Mouse (Mus musculus) CH12.LX (cell line): ENCODE data around the gene Ccdc159. TPM values are rescaled to one million over a fixed set of nuclear protein-coding genes. Genes with fewer than 3 reads are reported as not detected.

Source experiments
- DNase-seq: peaks from one replicate; pipeline ENCODE4 v3.0.0-alpha.2; 2013; ENCODE audit errors: extremely low read depth
- H3K27ac ChIP-seq: 2 replicates; pipeline ENCODE4 v1.5.1; 2012; ENCODE audit warnings: low read depth, mild to moderate bottlenecking, control low read depth, moderate library complexity; ENCODE audit not compliant: insufficient read depth
- H3K27me3 ChIP-seq: replicated peaks from 2 replicates; pipeline ENCODE3; 2012; ENCODE audit warnings: inconsistent platforms
- H3K36me3 ChIP-seq, 2 experiments: replicated peaks in 1 of 2; 2 replicates each; pipeline versions ENCODE3 to v1.6.1; 2012; ENCODE audit warnings: inconsistent platforms in 1 of 2, low read length in 1 of 2, mild to moderate bottlenecking in 1 of 2, mixed read lengths in 1 of 2, moderate library complexity in 1 of 2; ENCODE audit not compliant: control insufficient read depth in 1 of 2, insufficient read depth in 1 of 2
- H3K4me1 ChIP-seq, 2 experiments: 2 replicates each; pipeline ENCODE4 v1.6.1; 2012; ENCODE audit warnings: inconsistent platforms in 1 of 2, moderate library complexity in 1 of 2; ENCODE audit not compliant: insufficient read depth in 2 of 2, control insufficient read depth in 1 of 2
- H3K4me2 ChIP-seq: 2 replicates; pipeline ENCODE4 v1.6.1; 2012; ENCODE audit warnings: low read depth, mild to moderate bottlenecking, control low read depth; ENCODE audit not compliant: poor library complexity, insufficient read depth, severe bottlenecking
- H3K4me3 ChIP-seq, 3 experiments: fragments of 150-350 bp in 1 of 3; sonication (generic) in 1 of 3; replicated peaks in 1 of 3; 2 replicates each; pipeline versions ENCODE3 to v1.5.1; 2011 to 2012; ENCODE audit warnings: low read depth in 2 of 3, low read length in 2 of 3, mild to moderate bottlenecking in 2 of 3, moderate library complexity in 2 of 3, control low read depth in 1 of 3, improper control_type of control experiment in 1 of 3, inconsistent platforms in 1 of 3, mixed read lengths in 1 of 3; ENCODE audit not compliant: poor library complexity in 1 of 3
- H3K79me2 ChIP-seq: replicated peaks from 2 replicates; pipeline ENCODE4 v1.6.1; 2012; ENCODE audit warnings: mild to moderate bottlenecking, moderate library complexity; ENCODE audit not compliant: control insufficient read depth, poor library complexity, insufficient read depth, severe bottlenecking; ENCODE audit errors: extremely low read depth
- H3K9ac ChIP-seq: 2 replicates; pipeline ENCODE4 v1.6.1; 2012; ENCODE audit warnings: low read depth, mild to moderate bottlenecking, control low read depth, moderate library complexity; ENCODE audit not compliant: insufficient read depth
- H3K9me3 ChIP-seq: replicated peaks from 2 replicates; pipeline ENCODE3; 2012; ENCODE audit warnings: low read length, inconsistent platforms, mixed read lengths
- BHLHE40 ChIP-seq: IDR thresholded peaks from 2 replicates; pipeline ENCODE4 v1.6.1; 2011; ENCODE audit warnings: mild to moderate bottlenecking, low read depth, low read length, improper control_type of control experiment
- CTCF ChIP-seq, 2 experiments: IDR thresholded peaks in 1 of 2; conservative IDR thresholded peaks in 1 of 2; 2 replicates each; pipeline ENCODE4 v1.5.1; 2011 to 2012; ENCODE audit warnings: low read depth in 2 of 2, low read length in 2 of 2, improper control_type of control experiment in 1 of 2, inconsistent platforms in 1 of 2, mild to moderate bottlenecking in 1 of 2, moderate library complexity in 1 of 2
- EP300 ChIP-seq: IDR thresholded peaks from 2 replicates; pipeline ENCODE4 v1.6.1; 2011; ENCODE audit warnings: low read length, improper control_type of control experiment
- GABPA ChIP-seq: IDR thresholded peaks from 2 replicates; pipeline ENCODE4 v1.6.1; 2012; ENCODE audit warnings: low read depth, low read length, improper control_type of control experiment, inconsistent platforms; ENCODE audit not compliant: insufficient replicate concordance
- HCFC1 ChIP-seq: IDR thresholded peaks from 2 replicates; pipeline ENCODE4 v1.6.1; 2012; ENCODE audit warnings: low read depth, mild to moderate bottlenecking, inconsistent platforms, low read length, improper control_type of control experiment
- JUN ChIP-seq: IDR thresholded peaks from 2 replicates; pipeline ENCODE4 v1.6.1; 2011; ENCODE audit warnings: low read depth, mild to moderate bottlenecking, low read length, improper control_type of control experiment, moderate library complexity; ENCODE audit not compliant: insufficient read depth
- JUND ChIP-seq: conservative IDR thresholded peaks from 2 replicates; pipeline ENCODE4 v1.6.1; 2011; ENCODE audit warnings: low read depth, low read length, improper control_type of control experiment
- MAFK ChIP-seq: IDR thresholded peaks from 2 replicates; pipeline ENCODE4 v1.6.1; 2011; ENCODE audit warnings: low read length, improper control_type of control experiment; ENCODE audit not compliant: insufficient replicate concordance
- MAZ ChIP-seq: IDR thresholded peaks from 2 replicates; pipeline ENCODE4 v1.6.1; 2012; ENCODE audit warnings: low read depth, mild to moderate bottlenecking, inconsistent platforms, low read length, improper control_type of control experiment, moderate library complexity
- MYC ChIP-seq: IDR thresholded peaks from 2 replicates; pipeline ENCODE4 v1.6.1; 2011; ENCODE audit warnings: low read depth, mild to moderate bottlenecking, improper control_type of control experiment, low read length
- NRF1 ChIP-seq: IDR thresholded peaks from 2 replicates; pipeline ENCODE4 v1.6.1; 2014; ENCODE audit warnings: low read depth, mild to moderate bottlenecking, inconsistent platforms, low read length, improper control_type of control experiment, moderate library complexity
- PAX5 ChIP-seq: IDR thresholded peaks from 2 replicates; pipeline ENCODE4 v1.6.1; 2012; ENCODE audit warnings: low read length, inconsistent platforms, mixed read lengths
- POLR2A ChIP-seq: IDR thresholded peaks from 2 replicates; pipeline ENCODE4 v1.6.1; 2011; ENCODE audit warnings: low read depth, mild to moderate bottlenecking, improper control_type of control experiment, low read length
- POLR2AphosphoS2 ChIP-seq: IDR thresholded peaks from 2 replicates; pipeline ENCODE4 v1.6.1; 2011; ENCODE audit warnings: low read depth, low read length, improper control_type of control experiment
- RAD21 ChIP-seq: IDR thresholded peaks from 2 replicates; pipeline ENCODE4 v1.6.1; 2011; ENCODE audit warnings: low read depth, mild to moderate bottlenecking, low read length, improper control_type of control experiment, moderate library complexity
- RCOR1 ChIP-seq: conservative IDR thresholded peaks from 2 replicates; pipeline ENCODE4 v1.6.1; 2012; ENCODE audit warnings: low read depth, mild to moderate bottlenecking, inconsistent platforms, low read length, improper control_type of control experiment
- SMC3 ChIP-seq: IDR thresholded peaks from 2 replicates; pipeline ENCODE4 v1.6.1; 2011; ENCODE audit warnings: low read depth, low read length, improper control_type of control experiment
- TBP ChIP-seq: conservative IDR thresholded peaks from 2 replicates; pipeline ENCODE4 v1.6.1; 2011; ENCODE audit warnings: low read depth, low read length, improper control_type of control experiment
- TCF12 ChIP-seq: IDR thresholded peaks from 2 replicates; pipeline ENCODE4 v1.6.1; 2014; ENCODE audit warnings: low read depth, mild to moderate bottlenecking, inconsistent platforms, low read length, improper control_type of control experiment
- USF1 ChIP-seq: IDR thresholded peaks from 2 replicates; pipeline ENCODE4 v1.6.1; 2014; ENCODE audit warnings: low read depth, mild to moderate bottlenecking, inconsistent platforms, low read length, improper control_type of control experiment
- USF2 ChIP-seq: conservative IDR thresholded peaks from 2 replicates; pipeline ENCODE4 v1.6.1; 2011; ENCODE audit warnings: low read depth, low read length, improper control_type of control experiment
- ZC3H11A ChIP-seq: IDR thresholded peaks from 2 replicates; pipeline ENCODE4 v1.6.1; 2012; ENCODE audit warnings: low read depth, mild to moderate bottlenecking, inconsistent platforms, low read length, improper control_type of control experiment
- dilution Hi-C: fragments of 300-500 bp; cut with MboI; formaldehyde crosslinking; loops from 2 replicates; pipeline ENCODE4 v1.14.3; 2020; ENCODE audit warnings: low sequenced_read_pairs; ENCODE audit not compliant: extremely low pct_unique_long_range_greater_than_20kb, extremely low pct_ligation_motif_present
- in situ Hi-C: fragments of 300-500 bp; cut with MboI; formaldehyde crosslinking; loops from 3 replicates; pipeline ENCODE4 v1.14.3; 2019; ENCODE audit warnings: low sequenced_read_pairs, low pct_ligation_motif_present, low pct_unique_long_range_greater_than_20kb, mixed read lengths
- polyA plus RNA-seq: library from polyadenylated mRNA; unstranded; fragments of >175 nt; gene quantifications from 2 replicates; pipeline ENCODE4 v1.2.1, GENCODE M21; 2012; ENCODE audit warnings: low read depth; ENCODE audit not compliant: insufficient read length
- total RNA-seq, 2 experiments: library from RNA; depleted of rRNA; stranded (reverse); fragments of 300-350 nt in 1 of 2; fragments of >200 nt in 1 of 2; gene quantifications; 2 replicates each; pipeline ENCODE4 v1.2.3; 2012 to 2014

Ccdc159 gene
- total and polyA plus RNA-seq, 3 experiments = not detected

DNA sequence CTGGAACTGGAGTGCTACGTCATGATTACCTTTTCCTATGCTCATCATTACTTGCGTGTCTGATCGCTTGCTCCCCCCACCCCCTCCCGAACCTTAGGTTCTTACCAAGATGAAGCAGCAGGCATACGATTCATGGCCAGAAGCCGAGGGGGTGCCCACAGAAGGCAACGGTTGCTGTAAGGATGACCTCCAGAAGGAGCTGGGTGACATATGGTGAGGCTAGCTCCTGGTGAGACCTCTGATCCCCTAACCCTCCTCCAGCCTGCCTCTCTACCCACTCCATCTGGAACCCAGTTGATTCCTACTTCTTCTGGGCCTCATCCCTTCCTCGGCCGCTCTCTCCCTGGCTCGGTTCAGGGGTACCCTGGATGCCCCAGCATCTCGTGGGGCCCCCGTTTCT is 6.8 kb downstream of the Ccdc159 start:
- no peak for TF ChIP-seq SMC3
- Histone ChIP-seq H3K4me1 (no peaks in the 10 kb centered on the region), H3K9me3 (peaks cover 6% of the 10 kb centered on the region), H3K9ac (no peak overlapping the region), H3K79me2 (no peaks in the 10 kb centered on the region), H3K4me3 (no peak overlapping the region), H3K27ac (no peak overlapping the region), H3K4me2 (no peak overlapping the region), H3K36me3 (no peaks in the 10 kb centered on the region), H3K27me3 (peaks cover 77% of the 10 kb centered on the region)
- in situ Hi-C loops = no loop called here
- dilution Hi-C loops = no loop called here
- no peak for DNase-seq

DNA sequence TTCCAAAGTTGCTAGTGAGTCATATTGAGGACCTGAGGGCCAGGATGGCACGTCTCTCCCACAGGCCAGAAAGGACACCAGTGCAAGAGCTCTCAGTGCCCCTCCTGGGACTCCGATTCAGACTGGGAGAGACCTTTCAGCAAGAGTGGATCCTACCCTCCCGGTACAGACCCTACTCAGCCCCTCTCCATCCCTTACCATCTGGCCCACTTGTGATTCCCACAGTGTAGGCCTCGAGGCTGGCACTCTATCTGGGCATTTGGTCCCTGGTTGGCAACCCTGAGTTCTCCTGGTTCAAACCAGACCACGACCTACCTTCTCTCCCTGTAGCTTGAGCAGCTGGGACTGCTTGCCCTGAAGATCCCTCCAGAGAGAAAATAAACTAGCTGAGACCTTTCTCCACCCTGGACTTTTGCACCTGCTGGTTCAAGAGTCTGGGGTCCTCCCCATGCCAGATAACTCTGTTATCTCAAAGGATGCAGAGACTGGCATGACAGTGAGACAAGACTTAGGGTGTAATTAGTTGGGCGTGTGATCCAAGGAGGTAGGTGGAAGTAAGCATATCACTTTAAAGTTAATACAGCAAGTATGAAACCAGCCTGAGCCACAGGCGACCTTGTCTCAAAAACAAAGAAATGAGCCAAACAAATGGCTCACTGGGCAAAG is 8.3 kb downstream of the Ccdc159 start:
- no peak overlapping the region for H3K9ac ChIP-seq
- no peaks in the 10 kb centered on the region for H3K79me2 ChIP-seq
- in situ Hi-C loops = no loop called here
- no peak for TF ChIP-seq USF1
- TF ChIP-seq PAX5 = no peak
- TF ChIP-seq TBP = no peak
- no peak for TF ChIP-seq USF2
- TF ChIP-seq TCF12 = no peak
- TF ChIP-seq JUN = no peak
- no peak for TF ChIP-seq BHLHE40
- no peak for TF ChIP-seq SMC3
- TF ChIP-seq POLR2A = no peak
- no peak for TF ChIP-seq MAZ
- no peak overlapping the region for H3K27ac ChIP-seq
- H3K4me1 ChIP-seq = no peaks in the 10 kb centered on the region
- no peak overlapping the region for H3K4me3 ChIP-seq
- no peaks in the 10 kb centered on the region for H3K36me3 ChIP-seq
- peaks cover 4% of the 10 kb centered on the region for H3K9me3 ChIP-seq
- no peak overlapping the region for H3K4me2 ChIP-seq
- no peak for DNase-seq
- dilution Hi-C loops = no loop called here
- peaks cover 75% of the 10 kb centered on the region for H3K27me3 ChIP-seq

DNA sequence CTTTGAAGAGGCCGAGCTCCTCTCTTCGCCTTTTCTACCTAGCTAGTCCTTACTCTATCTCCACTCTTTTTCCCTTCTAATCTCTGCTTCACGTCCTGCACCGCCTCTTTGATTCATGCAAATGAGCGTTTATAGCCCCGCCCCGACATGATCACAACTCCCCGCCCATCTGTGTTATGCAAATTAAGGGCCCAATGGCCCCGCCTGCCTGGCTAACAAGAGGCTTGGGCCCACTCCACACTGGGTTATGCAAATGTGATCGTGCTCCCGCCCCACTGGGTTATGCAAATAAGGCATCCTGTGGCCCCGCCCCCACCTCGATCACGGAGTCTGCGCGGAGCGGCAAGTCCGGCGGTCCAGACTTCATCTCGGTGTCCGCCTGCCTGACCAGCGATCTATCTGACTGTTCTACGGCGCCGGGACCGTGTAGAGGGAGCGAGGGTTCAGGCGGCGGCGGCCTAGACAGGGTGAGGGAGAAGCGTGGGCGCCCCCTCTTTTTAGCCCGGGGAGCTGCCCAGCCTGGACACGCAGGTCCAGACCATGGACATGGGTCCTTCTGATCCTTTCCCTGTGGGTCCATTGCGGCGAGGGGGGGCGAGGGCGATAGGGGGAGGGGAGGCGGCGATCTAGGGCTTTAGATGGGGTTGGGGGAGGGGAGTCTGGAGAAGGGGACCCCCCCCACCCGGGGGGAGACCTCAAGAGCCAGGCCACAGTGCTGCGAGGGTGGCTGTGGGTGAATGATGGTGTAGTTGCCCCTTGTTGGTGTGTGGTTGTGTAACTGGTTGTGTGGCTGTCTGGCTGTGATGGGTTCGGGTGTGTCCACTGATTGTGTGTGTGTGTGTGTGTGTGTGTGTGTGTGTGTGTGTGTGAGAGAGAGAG is 9.7 kb downstream of the Ccdc159 start, which contains the start of gene Plppr2:
Gene Plppr2, plus strand, starts transcription at position 342 of the 879 bp plus-strand sequence.
- H3K4me2 ChIP-seq = no peak within 1 kb of the TSS
- H3K9me3 ChIP-seq = peaks cover 4% of the 10 kb centered on the region
- dilution Hi-C loops (no loop called here), in situ Hi-C loops (no loop called here)
- no peaks in the 10 kb centered on the region for H3K79me2 ChIP-seq
- DNase-seq = no peak
- no peak within 1 kb of the TSS for H3K4me3 ChIP-seq
- no peak for TF ChIP-seq SMC3
- TF ChIP-seq ZC3H11A = no peak
- no peak for TF ChIP-seq PAX5
- no peak for TF ChIP-seq TBP
- TF ChIP-seq MAZ = no peak
- no peak for TF ChIP-seq POLR2AphosphoS2
- no peak for TF ChIP-seq NRF1
- no peak for TF ChIP-seq MAFK
- no peak for TF ChIP-seq JUND
- TF ChIP-seq MYC = no peak
- TF ChIP-seq GABPA = no peak
- TF ChIP-seq RCOR1 = no peak
- TF ChIP-seq CTCF (conservative IDR thresholded peaks at IDR 0.05 in 1 of 2, IDR thresholded peaks at IDR 0.05 in 1 of 2; ENCODE audit: low read depth in 2 of 2, low read length in 2 of 2) = no peak
- no peak for TF ChIP-seq EP300
- no peak for TF ChIP-seq HCFC1
- no peak for TF ChIP-seq RAD21
- H3K36me3 ChIP-seq = no peaks in the 10 kb centered on the region
- H3K4me1 ChIP-seq = no peaks in the 10 kb centered on the region
- H3K27me3 ChIP-seq = peaks cover 72% of the 10 kb centered on the region
- no peak within 1 kb of the TSS for H3K9ac ChIP-seq
- no peak within 1 kb of the TSS for H3K27ac ChIP-seq
